Mouse (Mus musculus) hematopoietic stem cell, adult 5-6 weeks (primary cell): ENCODE measurements around the gene Cerk. TPM values are rescaled to one million over a fixed set of nuclear protein-coding genes. Genes with fewer than 3 reads are reported as not detected.
"Not testable (repeated sequence)": the region's sequence is repeated elsewhere in the genome, so short reads cannot be mapped to it uniquely, and the experiment has no call there.

Experiments
- ATAC-seq, 2 experiments: fragments of 125-278 bp in 1 of 2; replicated peaks in 1 of 2; 2 replicates each; pipeline ENCODE4 v1.8.0; 2016 to 2017; ENCODE audit warnings: inconsistent platforms in 2 of 2, mild to moderate bottlenecking in 2 of 2, moderate number of reproducible peaks in 2 of 2, low read depth in 1 of 2, moderate TSS enrichment in 1 of 2; ENCODE audit not compliant: low FRiP score in 2 of 2, poor library complexity in 2 of 2, severe bottlenecking in 2 of 2, insufficient read depth in 1 of 2, low TSS enrichment in 1 of 2
- total RNA-seq: library from RNA; stranded (forward); fragments of 172-1452, 232-1000 nt; gene quantifications from 2 replicates; pipeline ENCODE4 v1.2.3, GENCODE M21; 2017

Cerk gene
- total RNA-seq = 20.3 and 28.3 TPM in 2 replicates

DNA sequence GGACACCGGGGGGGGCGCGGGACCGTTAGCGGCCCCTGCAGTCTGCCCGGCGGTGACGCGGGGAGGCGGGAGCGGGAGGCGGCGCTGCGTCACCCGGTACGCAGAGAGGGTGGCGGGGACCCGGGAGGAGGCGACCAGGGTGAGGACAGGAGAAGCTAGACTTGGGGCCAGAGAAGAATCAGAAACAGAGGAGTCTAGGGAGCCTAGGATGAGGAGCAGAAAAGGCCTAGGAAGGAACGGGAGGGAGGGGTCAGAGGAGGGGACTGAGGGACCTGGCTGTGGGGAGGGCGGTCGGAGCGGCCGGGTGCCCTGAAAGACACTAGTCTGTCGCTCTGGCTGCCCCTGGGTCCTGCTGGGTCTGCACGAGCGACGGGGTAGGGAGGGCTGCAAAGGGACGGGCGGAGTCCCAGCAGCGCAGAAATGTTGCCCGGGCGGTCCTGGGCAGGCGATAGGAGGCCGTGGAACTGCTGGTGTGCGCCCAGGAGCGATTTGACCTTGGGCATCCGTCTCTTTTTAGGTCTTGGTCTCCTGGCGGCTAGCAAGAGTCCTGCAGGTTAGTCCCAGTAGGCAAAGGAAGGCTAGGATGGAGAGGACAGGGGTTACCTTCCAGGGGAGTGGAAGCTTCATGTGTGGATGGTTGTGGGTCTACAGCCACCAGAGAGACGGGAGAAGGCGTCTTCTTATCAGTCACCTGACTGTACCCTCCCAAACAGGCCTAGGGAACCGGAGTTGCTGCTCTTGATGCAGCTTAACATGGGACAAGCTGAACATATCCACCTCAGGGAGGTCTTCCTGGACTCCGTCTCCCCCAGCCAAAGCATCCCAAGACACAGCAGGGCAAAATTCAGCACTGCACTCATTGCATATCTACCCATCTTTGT, at the start of gene Cerk:
Cerk (minus strand) TSS at position 453 of the 881 bp plus-strand sequence.
- ATAC-seq = peak; percentile 46 to 57

DNA sequence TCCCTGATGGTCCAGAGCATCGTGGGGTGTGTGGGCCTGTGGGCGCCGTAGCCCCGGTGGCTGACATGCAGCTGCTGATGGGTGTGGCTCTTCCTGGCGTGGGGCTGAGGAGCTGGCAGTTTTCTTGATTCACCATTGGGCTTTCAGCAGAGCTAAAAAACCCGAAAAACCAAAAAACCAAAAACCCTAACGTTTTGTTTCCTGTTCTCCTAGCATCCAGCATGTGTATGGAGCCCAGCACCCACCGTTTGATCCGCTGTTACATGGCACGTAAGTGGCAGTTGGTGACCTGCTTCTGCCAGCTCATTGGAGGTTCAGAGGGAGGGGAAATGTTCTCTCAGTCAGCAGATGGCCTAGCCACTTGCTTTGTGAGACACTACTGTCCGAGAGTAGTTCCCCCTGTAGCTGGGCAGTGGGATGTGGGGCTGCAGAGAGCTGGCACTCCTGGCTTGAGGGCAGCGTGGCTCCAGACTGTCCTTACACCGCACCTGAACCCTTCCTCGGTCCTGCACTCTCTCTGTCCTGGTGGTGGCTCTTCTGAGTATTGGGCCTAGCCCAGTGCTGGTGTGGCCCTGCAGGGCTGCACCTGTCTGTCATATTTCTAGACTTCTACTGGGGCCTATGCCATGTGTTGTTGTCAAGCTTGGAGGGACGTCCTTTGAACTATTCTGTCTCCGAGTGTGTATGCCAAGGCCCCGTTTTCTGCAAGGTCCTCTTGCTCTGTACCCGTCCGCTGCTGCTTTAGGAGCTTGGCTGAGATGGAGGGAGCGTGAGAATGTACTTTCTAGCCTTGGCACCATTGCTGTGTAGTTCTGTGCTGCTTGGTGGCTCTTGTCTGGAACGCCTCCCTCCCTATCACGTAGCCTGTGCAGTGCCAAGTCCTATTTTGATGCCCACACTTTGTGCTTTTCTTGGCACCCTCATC, 48.8 kb upstream of the Cerk start:
- no peak for ATAC-seq

DNA sequence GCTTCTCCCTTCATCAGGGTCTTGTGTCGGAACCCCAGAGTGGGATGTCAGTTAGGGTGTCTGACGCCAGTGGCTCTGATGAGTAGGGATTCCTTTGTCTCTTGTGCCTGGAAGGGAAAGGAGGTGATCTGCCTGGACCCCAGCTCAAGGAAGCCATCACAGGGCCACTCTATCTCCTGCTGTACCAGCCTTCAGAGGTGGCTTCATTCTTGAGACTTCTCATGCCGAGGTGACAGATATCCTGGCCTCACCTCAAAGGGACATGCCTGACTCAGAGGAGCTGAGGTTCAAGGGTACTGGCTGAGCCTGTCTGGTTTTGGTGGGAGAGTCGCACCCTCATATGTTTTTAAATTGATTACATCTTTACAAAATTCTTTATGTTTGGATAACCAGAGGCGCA, 48.1 kb upstream of the Cerk start:
- ATAC-seq = no peak

DNA sequence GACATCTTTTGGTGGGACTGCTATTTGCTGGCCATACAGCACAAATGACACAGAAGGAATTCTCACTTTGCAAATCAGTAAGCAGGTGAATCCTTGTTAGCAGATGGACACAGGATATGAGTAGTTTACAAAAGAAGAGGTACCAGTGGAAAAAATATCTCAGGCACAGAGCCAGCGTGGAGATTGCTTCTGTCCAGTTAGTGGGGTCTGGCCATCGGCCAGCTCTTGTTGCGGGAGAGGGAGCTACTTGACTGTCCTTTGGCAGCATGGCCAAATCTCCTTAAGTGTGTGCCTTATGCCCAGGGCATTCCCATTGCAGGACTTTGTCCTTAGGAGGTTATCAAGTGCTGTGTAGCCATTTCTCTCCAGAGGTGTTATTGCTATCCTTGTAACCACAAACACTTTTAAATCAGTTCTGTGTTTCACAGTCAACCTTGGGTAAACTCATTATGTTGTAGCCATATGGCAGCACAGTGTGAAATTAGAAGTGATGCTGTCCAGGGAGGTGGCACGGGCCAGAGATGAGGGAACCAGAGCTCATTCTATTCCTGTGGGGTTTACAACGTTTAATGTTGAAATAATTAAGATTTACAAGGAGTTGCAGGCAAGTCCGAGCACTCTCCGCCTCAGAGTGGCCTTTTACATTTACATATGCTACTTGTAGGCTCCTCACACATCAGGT, 46.0 kb upstream of the Cerk start:
- no peak for ATAC-seq

DNA sequence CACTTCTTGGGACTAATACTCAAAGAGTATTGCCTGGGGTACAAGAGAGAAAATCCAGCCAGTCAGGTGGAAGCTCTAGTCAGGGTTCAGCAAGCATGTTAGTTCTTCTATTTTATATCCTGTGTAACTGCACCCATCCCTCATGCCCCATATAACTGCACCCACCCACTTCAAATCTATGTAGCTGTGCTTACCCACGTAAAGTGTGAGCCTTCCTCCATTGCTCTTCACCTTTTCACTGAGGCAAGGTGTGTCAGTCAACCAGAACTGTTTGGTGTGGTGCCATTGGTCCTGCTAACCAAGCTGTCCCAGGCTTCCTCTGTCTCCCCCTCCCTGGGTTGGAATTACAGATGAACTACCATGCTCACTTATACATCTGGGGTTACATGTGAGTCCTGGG, 45.2 kb upstream of the Cerk start:
- ATAC-seq = no peak

DNA sequence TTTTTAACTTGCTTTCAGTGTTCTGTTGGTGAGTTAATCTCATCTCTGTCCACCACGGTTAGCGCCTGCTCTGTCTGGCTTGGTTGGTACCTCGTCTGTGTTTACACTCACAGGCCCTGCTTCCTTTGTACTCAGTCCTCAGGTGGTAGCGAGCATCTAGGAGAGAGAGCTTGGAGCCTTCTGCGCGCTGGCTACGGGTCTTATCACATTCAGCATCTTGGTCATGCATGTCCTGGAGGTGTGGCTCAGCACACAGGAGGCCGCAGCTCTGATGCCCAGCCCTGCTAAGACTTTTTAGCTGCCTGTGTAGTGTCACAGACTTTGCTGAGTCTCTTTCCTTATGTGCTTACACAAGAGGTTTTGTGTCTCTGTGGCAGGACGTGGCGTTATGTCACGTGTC, 43.7 kb upstream of the Cerk start:
- no peak for ATAC-seq

DNA sequence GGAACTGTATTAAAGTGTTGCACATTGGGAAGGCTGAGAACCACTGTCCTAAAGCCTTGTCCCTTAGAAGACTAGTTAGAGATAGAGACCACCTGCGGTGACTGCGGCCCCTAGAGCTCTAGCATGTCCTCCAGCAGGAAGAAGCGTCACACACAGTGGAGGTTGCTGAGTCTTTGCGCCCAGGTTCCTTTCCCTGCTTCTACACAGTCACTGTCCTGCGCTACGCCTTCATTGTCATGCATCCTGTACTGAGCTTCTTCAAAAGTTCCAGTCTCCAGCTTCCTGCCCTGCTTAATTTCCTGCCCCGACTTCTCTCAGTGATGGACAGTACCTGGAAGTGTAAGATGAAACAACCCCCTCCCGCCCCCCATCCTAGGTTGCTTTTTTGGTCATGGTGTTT, 43.1 kb upstream of the Cerk start:
- ATAC-seq = no peak

DNA sequence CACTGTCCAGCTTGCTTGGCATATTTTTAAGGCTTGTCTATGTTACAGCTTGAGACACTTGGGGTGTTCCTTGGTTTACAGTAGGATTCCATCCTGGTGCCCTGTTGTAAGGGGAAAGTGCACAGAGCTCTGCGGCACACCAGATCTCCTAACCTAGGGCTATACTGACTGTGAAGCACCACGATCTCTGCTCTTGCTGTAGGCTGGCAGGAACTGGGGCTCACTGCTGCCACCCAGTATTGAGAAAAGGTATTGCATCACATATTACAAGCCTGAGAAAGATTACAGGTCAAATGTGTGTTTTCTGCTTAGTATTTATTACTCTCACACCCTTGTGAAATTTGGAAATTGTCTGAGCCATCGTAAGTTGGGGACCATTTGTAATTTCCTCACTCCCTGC, 42.2 kb upstream of the Cerk start:
- ATAC-seq = peak; percentile 28 to 41; a peak in 1 of 4 replicates

DNA sequence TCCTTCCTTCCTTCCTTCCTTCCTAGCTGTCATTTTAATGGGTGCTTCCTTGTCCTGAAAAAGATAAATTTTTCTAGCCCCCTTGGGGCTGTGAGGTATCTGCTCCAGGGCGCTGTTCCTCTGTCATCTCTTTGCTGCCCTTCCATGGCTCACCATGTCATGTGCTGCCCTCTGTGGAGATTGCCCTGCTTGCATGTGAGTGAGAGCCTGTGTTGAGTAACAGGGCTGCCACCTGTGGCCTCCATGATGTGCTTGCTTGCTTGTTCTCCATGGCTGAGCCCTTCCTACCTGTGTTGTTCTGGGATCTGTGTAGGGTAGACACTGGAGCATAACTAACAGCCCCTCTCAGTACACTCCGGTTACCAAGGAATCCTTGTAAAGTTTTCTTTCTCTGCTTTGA, 41.0 kb upstream of the Cerk start:
- ATAC-seq = no peak

DNA sequence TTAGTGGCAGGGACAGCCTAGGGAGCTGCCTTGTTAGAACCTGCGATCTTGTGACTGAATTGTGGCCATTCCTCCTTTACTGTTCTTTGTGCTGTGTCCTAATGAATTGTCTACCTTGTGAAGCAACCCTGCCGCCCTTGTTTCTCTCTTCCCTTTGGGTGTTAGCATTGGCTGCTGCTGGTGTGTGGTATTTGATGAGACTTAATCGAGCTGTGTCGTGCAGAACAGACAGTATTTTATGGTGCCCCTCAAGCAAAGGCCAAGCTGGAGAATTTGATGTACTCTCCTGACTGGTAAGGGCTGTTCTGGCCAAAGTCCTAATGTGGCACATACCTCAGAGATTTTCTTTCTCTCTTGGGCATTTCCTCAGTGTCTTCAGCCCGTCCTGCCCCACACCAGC, 40.3 kb upstream of the Cerk start:
- ATAC-seq = no peak

DNA sequence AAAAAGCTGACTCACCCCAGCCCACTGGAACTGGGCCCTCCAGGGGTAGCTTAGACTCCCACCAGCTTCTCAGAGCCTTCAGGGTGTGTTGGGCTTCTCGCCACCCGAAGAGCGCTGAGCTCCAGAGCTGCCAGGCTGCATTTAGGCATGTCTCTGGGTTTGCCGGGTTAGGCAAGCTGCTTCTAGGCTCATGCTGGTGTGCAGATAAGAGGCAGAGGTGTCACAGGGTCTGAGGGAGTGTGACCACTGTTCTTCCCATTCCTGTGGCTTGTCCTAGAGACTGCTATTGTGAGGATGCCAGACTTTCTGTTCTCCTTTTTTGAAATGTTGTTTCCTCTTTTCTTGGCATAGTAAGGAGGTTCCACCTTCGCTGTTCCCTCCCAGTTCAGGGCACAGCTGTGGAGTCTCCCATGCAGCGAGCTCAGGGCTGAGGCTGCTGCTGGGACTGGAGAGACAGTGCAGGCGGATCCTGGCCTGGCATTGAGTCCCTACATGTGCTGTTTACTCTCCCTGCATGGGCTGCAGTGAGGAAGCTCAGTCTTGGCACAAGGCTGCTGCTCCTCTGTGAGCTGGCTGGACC, 39.1 kb upstream of the Cerk start:
- ATAC-seq = peak; percentile 91 to 96

DNA sequence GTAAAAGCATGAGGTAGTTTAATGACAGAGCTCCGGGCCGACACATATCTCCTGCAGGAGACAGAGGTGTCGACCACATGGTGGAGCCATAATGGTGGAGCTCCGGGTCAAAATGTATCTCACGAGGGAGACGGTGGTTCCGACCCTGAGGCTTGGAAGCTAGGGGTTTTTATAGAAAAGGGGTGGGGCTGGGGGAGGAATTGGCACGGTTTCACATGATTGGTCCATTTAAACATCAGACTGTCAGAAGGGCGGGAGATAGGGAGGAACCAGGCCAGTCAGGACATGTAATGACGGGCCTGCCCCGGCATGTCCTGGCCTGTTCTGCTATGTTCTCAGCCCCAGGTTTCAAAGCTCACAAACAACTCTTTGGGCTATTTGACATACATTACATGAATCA, 36.0 kb upstream of the Cerk start:
- ATAC-seq = not testable (repeated sequence)

DNA sequence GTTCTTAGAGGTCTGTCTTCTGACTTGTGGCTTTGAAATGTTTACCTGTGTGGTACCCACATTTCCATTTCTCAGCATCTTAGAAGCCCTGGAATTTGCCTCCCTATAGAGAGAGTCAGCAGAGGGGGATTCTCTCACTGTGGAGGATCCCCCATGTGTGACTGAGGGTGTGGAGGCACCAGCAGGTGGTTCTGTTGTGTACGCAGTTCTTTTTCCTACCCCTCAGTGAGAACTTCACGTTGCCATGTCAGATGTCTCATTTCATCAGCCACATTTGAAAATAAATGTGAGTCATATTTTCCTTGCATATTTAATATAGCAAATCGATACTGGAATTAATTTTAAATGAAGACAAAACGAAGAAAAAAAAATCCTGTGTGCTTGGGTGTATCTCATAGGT, 35.4 kb upstream of the Cerk start:
- ATAC-seq = no peak

DNA sequence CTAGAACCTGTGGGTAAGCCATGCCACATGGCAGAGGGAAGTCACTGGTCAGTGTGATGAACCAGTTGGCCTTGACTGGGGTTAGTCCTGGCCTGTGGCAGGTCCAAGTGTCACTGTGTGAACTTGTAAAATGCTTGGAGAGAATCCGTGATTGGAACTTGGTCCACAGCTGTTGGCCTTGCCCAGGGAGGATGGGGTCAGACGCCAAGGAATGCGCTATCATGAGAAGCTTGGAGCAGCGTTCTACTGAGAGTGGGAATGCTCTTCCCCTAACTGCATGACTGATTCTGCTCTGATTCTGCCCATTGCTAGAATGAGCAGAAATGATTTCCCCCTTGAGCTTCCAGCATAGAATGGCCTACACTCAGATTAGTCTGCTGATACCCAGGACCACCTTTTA, 34.8 kb upstream of the Cerk start:
- ATAC-seq = no peak

DNA sequence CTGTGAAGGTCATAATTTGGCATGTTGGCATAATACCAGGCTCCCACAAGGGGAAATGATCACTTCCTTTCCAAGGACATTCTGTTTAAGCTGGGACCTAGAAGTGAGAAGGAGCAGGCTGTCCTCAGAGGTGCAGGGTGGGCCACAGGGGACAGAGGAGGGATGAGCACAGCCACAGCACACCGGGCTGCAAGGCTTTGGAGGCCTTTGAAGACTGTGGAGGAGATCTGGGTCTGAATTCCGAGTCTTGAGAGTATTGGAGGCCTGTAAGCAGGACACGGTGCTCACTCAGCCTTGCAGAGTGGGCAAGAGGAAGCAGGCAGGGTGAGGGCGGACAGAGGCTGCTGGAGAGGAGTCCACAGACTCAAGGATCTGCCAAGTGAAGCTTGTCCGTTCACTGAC, 34.3 kb upstream of the Cerk start:
- ATAC-seq = no peak

DNA sequence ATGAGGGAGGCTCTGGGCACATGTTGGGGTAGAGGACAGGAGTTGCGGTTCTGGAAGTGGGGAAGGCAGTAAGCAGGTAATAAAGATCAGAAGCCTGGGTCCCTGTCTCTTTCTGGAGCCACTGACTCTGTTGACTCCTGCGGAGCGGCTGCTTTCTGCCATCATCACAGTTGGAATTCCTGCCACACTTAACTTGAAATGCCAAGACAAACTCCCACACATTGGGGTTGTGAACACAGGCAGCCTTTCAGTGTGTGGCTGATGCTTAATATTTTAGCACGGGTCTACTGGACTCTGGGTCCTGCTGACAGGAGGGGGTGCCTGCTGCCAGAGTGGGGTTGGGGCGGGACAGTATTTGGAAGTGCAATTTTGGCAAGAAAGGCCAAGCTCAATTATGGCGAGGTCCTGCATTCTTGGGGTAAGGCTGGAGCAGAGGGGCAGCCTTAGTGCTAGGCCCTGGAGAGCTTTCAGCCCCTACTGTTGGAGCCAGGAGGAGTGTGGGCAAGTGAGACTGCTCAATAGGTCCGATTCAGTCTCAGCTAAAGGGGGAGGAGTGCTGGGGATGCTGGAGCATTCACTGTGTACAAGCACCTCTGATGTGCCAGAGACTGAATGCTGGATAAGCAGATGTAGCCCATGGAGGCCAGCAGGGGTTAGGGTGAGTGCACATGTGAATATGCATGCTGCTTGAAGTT, 33.7 kb upstream of the Cerk start:
- ATAC-seq = 0 out of 4 replicates have a peak, but pooled peaks of 1 of the 2 experiments have one; percentile 9

DNA sequence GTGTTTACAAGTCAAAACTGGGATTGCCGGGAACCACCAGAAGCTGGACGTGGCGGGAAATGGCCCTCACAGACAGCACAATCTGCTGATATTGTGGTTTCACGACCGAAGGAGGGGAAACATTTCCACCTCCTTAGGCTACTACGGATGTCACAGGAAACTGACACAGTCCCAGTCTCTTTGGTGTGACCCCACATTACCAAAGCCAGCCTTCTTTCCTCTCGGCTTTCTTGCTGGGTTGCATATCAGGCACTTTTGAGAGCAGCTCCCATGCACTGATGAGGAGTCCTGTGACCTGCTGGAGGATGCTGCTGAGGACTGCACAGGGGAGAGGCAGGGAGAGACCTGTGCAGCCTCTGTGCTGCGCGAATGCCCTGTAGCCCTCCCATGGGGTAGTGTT, 30.7 kb upstream of the Cerk start:
- not testable (repeated sequence) for ATAC-seq
